Mouse (Mus musculus) bone marrow macrophage, adult 2 months (primary cell): ENCODE measurements around the gene Foxb1. TPM values are rescaled to one million over a fixed set of nuclear protein-coding genes. Genes with fewer than 3 reads are reported as not detected.

Experiments
- H3K27ac ChIP-seq: 2 replicates; pipeline ENCODE4 v1.5.1; 2012; ENCODE audit warnings: low read depth, low read length; ENCODE audit not compliant: insufficient read depth
- H3K4me1 ChIP-seq: 2 replicates; pipeline ENCODE4 v1.6.1; 2012; ENCODE audit warnings: low read length; ENCODE audit not compliant: control insufficient read depth, insufficient read depth
- H3K4me3 ChIP-seq: 2 replicates; pipeline ENCODE4 v1.5.1; 2012; ENCODE audit warnings: mild to moderate bottlenecking, low read length, moderate library complexity; ENCODE audit not compliant: insufficient read depth
- CTCF ChIP-seq: IDR thresholded peaks from 2 replicates; pipeline ENCODE4 v1.5.1; 2012; ENCODE audit warnings: low read depth, mild to moderate bottlenecking, low read length, moderate library complexity
- POLR2A ChIP-seq: IDR thresholded peaks from 2 replicates; pipeline ENCODE4 v1.6.1; 2012; ENCODE audit warnings: mild to moderate bottlenecking, low read depth, low read length, borderline replicate concordance
- polyA plus RNA-seq: library from polyadenylated mRNA; stranded (reverse); fragments of >200 nt; gene quantifications from 2 replicates; pipeline ENCODE4 v1.2.4, GENCODE M21; 2012; ENCODE audit not compliant: missing spikeins, insufficient read depth, insufficient read length

Gene Foxb1
- polyA plus RNA-seq, 1 experiment = not detected

- Histone ChIP-seq H3K27ac (no peak overlapping the region), H3K4me3 (no peak overlapping the region), H3K4me1 (no peaks in the 10 kb centered on the region)
- no peak for TF ChIP-seq CTCF
- no peak for TF ChIP-seq POLR2A
These were observed 4.8 kb upstream of the Foxb1 start for GRCm38 (mm10) chr9:69765483-69766050.

- no peak overlapping the region for H3K4me3 ChIP-seq
- H3K4me1 ChIP-seq = no peaks in the 10 kb centered on the region
- no peak overlapping the region for H3K27ac ChIP-seq
- TF ChIP-seq POLR2A = no peak
- TF ChIP-seq CTCF = no peak
These were observed 4.1 kb upstream of the Foxb1 start for GRCm38 (mm10) chr9:69764586-69765482.

GRCm38 (mm10) chr9:69763681-69764585, 3.2 kb upstream of the Foxb1 start:
- TF ChIP-seq CTCF = no peak
- TF ChIP-seq POLR2A = no peak
- H3K4me1 ChIP-seq = no peaks in the 10 kb centered on the region
- no peak overlapping the region for H3K4me3 ChIP-seq
- no peak overlapping the region for H3K27ac ChIP-seq

- Histone ChIP-seq H3K4me1 (no peaks in the 10 kb centered on the region), H3K27ac (no peak overlapping the region), H3K4me3 (no peak overlapping the region)
- no peak for TF ChIP-seq CTCF
- TF ChIP-seq POLR2A = no peak
These were observed 2.0 kb upstream of the Foxb1 start for GRCm38 (mm10) chr9:69762703-69763102.

GRCm38 (mm10) chr9:69762221-69762620, 1.5 kb upstream of the Foxb1 start:
- Histone ChIP-seq H3K4me3 (no peak overlapping the region), H3K27ac (no peak overlapping the region), H3K4me1 (no peaks in the 10 kb centered on the region)
- TF ChIP-seq POLR2A = no peak
- no peak for TF ChIP-seq CTCF

GRCm38 (mm10) chr9:69761569-69761968, 829 bp upstream of the Foxb1 start:
- H3K4me3 ChIP-seq = no peak overlapping the region
- H3K27ac ChIP-seq = no peak overlapping the region
- H3K4me1 ChIP-seq = no peaks in the 10 kb centered on the region
- TF ChIP-seq POLR2A (no peak), CTCF (no peak)

GRCm38 (mm10) chr9:69759721-69760221, 969 bp downstream of the Foxb1 start:
- H3K27ac ChIP-seq = no peak overlapping the region
- no peak overlapping the region for H3K4me3 ChIP-seq
- H3K4me1 ChIP-seq = no peaks in the 10 kb centered on the region
- TF ChIP-seq POLR2A = no peak
- TF ChIP-seq CTCF = no peak

- TF ChIP-seq POLR2A = no peak
- no peak for TF ChIP-seq CTCF
- Histone ChIP-seq H3K4me1 (no peaks in the 10 kb centered on the region), H3K27ac (no peak overlapping the region), H3K4me3 (no peak overlapping the region)
These were observed 1.7 kb downstream of the Foxb1 start for GRCm38 (mm10) chr9:69758946-69759615.

- no peak for TF ChIP-seq CTCF
- no peak for TF ChIP-seq POLR2A
- Histone ChIP-seq H3K4me3 (no peak overlapping the region), H3K4me1 (no peaks in the 10 kb centered on the region), H3K27ac (no peak overlapping the region)
These were observed 2.2 kb downstream of the Foxb1 start for GRCm38 (mm10) chr9:69758506-69758905.
